Mouse (Mus musculus): ENCODE data around the gene Ppbp. TPM values are rescaled to one million over a fixed set of nuclear protein-coding genes. Genes with fewer than 3 reads are reported as not detected.

Ppbp gene
- total RNA-seq (2021), result 1 to 10 TPM in 1 of 2 experiments, under 1 TPM in 1; 0.42 to 1.3 TPM
- long read RNA-seq, experiment 1, result 0 reads
- long read RNA-seq, experiment 2, result 0 reads

DNA sequence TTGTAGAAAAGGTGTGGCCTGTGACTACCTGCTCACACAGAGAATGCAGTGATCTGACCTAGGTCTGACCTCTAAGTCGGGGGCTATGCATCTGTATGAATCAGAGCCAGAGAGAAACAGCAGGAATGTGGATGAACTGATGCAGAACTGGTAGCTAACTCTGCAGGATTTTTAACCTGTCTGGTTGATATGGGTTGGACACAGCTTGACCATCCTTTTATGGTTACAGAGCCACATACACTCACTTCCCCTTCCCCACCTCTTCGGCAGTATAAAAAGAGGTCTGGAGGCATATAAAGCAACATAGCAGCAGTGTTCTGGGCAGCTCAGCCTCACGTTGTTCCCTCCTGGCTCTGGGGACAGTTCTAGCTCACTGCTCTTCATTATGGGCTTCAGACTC lies at the start of gene Ppbp:
Ppbp (plus strand) TSS at position 301 of the 400 bp plus-strand sequence.
- no peak for DNase-seq
- intact Hi-C loops (cut with DNase I; ENCODE audit: low total_unique reads), result no loop called here

DNA sequence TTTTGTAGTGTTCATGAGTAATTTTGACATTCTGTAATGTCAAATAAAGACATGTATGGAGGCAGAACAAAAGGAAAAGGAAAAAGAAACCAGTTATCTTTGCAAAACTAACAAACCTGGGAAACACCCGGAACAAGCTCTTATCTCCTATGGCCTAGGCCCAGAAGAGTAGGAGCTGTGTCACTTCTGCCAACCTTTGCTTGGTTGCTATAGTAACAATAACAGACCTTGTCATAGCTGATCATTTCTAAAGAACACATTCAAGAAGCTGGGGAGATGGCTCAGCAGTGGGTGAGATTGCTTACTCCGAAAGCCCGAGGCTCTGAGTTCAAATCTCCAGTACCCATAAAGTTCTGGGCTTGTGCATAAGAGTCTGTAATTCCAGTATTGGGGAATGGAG lies 45.7 kb upstream of the Ppbp start:
- intact Hi-C loops (cut with DNase I; ENCODE audit: low total_unique reads), result no loop called here
- DNase-seq, result no peak

DNA sequence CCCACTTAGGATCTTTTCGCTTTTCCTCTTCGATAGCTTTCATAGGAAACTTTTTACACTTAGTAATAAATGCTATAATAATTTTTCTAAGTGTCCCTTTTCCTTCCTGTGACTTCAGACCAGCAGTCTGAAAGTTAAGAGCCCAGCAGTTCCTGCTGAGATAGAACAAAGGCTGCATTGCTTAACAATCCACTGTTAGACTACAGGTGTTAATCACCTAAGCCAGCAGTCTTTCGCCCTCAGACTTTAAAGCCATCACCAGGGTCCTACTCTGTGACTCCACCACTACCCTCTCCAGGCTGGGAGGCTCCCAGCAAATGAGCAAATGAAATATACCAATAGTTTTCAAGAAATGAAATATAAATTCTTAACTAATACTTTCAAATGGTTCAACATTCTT lies 40.1 kb upstream of the Ppbp start:
- DNase-seq, result no peak
- intact Hi-C loops (cut with DNase I; ENCODE audit: low total_unique reads), result no loop called here

GRCm38 (mm10) chr5:90731480-90731879 lies 36.8 kb upstream of the Ppbp start:
- peak; percentile 6 for DNase-seq

DNA sequence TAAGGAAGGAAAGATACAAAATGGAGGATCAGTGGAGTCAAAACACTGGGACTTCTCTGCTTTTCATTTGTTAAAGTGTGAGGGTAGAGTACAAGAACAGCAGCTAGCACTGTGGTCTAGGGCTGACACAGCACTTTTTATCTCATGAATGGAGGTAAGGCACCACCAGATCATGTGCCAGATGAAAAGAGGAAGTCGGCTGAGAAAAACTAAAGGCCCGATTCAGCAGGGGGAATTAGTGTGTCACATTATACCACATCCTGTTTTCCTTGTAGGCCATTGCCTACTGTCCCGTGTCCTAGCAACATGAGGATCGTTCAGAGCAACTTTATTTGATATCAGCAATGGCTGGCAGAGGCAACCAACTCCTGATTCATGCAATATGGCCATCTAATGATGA lies 26.3 kb upstream of the Ppbp start:
- intact Hi-C loops (cut with DNase I; ENCODE audit: low total_unique reads), result no loop called here
- DNase-seq, result no peak

More at GRCm38 (mm10) chr5:90731480-90731879, 36.8 kb upstream of the Ppbp start:
- intact Hi-C loops (cut with DNase I; ENCODE audit: low total_unique reads), result no loop called here

GRCm38 (mm10) chr5:90753934-90754333 lies 14.4 kb upstream of the Ppbp start:
- no peak for DNase-seq
- intact Hi-C loops (cut with DNase I; ENCODE audit: low total_unique reads), result loop anchor here (10.0 kb wide), 1 partner anchor 89 kb away; no protein-coding TSS in a partner anchor

DNA sequence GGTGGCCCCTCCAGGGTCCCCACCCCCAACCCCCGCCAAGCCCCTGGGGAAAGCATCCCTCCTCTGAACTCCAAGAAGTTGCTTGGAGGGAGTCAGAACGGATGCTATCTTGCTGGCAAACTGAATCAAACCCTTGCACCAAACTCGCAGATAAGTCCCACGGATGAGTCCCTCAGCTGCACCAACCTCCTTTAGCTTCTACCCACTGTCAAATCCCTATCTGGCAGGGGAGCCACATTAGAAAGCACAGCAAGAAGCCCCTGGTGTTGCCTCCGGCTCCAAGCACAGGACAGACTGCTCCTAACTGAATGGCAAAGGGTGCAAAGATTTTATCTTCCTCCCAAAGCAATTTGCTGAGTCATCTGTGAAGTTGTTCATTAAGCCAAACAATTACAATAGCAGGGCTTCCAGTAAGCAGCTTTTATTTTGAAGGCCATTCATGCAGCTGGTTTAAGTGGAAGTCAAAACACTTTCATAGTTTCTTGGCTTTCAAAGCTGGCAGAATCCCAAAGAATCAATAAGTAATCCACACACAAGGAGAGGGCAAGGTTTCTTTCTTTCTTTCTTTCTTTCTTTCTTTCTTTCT lies 10.2 kb upstream of the Ppbp start:
- intact Hi-C loops (cut with DNase I; ENCODE audit: low total_unique reads), result loop anchor here (10.0 kb wide), 1 partner anchor 93 kb away; no protein-coding TSS in a partner anchor
- no peak for DNase-seq

DNA sequence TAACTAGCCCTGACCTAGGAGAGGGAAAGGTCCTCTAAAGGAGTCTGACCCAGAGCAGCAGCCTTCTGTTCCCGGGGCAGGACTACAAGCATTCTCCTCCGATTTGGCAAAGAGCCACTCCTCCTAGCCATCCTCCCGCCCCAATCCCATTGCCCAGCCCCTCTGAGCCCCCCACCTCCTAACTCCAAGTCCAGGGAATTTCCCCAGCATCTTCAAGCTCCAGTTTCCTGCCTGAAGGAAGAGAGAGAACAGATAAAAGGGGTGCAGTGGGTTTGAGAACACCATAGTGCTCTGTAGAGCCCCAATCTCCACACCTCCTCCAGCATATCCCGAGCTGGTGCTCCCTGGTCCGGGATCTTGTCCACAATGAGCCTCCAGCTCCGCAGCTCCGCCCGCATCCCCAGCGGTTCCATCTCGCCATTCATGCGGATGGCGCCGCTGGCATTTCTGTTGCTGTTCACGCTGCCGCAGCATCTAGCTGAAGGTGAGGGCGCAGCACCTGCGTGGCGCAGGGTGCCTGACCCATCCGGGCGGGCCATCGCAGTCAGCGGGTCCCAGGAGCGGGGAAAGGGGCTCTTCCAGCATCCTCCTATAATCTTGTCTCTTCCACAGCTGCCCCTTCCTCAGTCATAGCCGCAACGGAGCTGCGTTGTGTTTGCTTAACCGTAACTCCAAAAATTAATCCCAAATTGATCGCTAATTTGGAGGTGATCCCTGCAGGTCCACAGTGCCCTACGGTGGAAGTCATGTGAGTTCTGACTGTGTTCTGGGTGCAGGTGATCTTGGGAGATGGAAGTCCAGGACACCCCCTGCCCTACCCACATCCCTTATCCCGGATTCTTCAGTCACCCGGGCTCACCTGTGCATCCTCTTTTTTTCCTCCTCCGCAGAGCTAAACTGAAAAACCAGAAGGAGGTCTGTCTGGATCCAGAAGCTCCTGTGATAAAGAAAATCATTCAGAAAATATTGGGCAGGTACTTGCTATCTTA lies 8.9 kb upstream of the Ppbp start, which contains the start of gene Cxcl5:
Cxcl5 (plus strand) TSS at position 284 of the 989 bp plus-strand sequence.
- no peak for DNase-seq
- intact Hi-C loops (cut with DNase I; ENCODE audit: low total_unique reads), result loop anchor here (10.0 kb wide), 1 partner anchor 95 kb away; no protein-coding TSS in a partner anchor

- intact Hi-C loops (cut with DNase I; ENCODE audit: low total_unique reads), result no loop called here
Measured at GRCm38 (mm10) chr5:90760303-90760702, 8.0 kb upstream of the Ppbp start.

DNA sequence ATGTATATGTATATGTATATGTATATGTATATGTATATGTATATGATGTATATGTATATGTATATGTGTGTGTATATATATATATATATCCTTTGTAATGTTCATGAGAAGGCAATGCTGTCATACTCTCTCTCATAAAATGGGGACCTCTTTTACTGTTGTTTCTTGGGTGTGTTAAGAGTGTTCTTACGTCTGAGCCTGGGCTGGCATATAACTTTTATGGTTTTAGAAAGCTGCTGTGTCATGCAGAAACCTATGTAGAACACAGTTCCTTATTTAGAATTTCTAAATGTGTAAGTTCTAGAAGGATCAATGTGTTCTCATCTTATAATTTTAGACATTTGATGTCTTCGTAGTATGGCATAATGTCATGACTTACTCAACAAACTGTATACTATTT lies 7.5 kb upstream of the Ppbp start:
- intact Hi-C loops (cut with DNase I; ENCODE audit: low total_unique reads), result no loop called here
- DNase-seq, result no peak

More at GRCm38 (mm10) chr5:90760303-90760702, 8.0 kb upstream of the Ppbp start:
- no peak for DNase-seq

DNA sequence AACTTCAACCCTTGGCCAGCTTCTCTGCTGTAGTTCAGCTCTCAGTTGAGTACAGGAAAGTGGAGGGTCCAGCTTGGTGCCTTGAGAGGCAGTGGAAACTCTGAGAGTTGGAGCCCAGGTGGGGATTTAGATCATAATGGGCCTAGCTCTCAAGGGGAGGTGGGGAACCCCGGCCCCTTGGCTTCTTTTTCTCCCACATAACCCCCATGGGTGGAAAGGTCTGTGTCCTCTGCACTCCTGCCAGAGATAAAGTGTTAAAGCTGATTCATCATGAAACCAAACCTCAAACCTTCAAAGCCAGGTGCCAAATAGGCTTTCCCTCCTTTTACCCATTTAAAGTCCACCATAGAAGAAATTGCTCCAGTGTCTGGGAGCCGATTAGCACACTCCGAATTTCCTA lies 6.5 kb upstream of the Ppbp start:
- no peak for DNase-seq
- intact Hi-C loops (cut with DNase I; ENCODE audit: low total_unique reads), result no loop called here

- DNase-seq, result no peak
- intact Hi-C loops (cut with DNase I; ENCODE audit: low total_unique reads), result no loop called here
Measured at GRCm38 (mm10) chr5:90763912-90764665, 4.2 kb upstream of the Ppbp start.

GRCm38 (mm10) chr5:90765821-90766606 lies 2.3 kb upstream of the Ppbp start:
- intact Hi-C loops (cut with DNase I; ENCODE audit: low total_unique reads), result no loop called here
- no peak for DNase-seq

DNA sequence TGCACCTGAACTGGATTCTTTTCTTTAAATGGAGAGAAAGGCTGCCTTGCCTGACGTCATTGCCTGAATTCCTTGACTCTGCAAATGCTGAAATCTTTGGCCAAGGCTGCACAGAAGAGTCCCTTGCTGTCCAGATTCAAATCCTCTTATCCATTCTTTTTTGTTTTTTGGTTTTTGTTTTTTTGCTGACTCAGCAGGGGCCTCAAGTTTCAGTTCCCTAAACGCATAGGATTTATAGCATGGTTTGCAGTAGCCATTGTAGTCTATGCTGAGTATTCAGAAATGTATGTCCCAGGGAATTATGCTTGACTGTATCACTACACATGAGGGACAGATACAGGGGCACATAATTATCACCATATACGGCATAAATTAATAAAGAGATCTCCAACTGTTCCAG lies 3.1 kb downstream of the Ppbp start:
- DNase-seq, result no peak
- intact Hi-C loops (cut with DNase I; ENCODE audit: low total_unique reads), result no loop called here

DNA sequence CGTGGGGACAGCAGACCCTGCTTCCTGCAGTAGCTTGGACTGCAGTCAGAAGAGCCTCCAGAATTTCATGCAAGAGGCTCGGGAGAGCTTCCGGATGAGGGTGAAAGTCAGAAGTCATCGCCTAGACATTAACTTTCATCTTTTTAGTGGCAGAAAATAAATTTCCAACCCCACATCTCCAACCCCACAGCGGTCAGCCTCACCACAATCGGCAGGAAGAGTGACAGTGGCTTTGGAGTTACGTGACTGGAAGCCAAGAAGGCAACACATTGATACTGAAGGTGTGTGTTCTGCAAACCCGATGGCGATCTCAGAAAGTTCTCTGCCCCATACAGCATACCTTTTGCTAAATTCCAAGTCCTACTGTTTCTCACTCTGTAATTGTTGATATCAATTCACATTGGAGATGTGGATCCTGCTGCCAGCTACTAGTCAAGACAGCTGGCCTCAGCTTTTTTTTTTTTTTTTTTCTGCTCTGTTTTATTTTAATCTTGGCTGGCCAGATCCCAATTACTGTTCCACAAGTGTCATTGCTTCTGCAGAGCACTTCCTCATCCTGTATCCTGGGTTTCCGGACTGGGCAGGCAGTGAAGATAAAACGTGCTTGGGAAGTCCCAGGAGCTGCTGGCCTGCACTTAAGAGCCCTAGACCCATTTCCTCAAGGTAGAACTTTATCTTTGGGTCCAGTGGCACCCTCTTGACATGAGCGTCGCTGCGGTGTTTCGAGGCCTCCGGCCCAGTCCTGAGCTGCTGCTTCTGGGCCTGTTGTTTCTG lies 3.7 kb downstream of the Ppbp start, which contains the start of gene Pf4:
Pf4 (plus strand) TSS at position 556 of the 774 bp plus-strand sequence.
- no peak for DNase-seq
- intact Hi-C loops (cut with DNase I; ENCODE audit: low total_unique reads), result no loop called here

DNA sequence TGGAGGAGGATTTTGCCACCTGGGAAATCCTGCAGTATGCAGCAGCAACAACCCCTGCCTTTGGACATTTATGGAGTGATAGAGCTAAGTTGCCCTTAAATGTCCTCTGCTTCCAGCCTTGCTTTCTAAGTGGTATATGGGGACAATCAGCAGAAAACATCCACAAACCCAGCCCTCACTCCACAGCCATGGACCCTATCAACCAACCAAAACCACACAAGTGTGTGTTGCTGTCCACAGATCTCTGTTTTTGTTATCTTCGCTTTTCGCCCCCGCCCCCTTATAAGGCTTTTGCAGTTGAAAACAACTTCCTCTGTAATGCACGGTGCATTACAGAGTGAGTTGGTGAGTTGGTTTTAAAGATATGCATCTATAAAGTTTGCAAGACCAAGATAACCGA lies 7.2 kb downstream of the Ppbp start:
- no peak for DNase-seq
- intact Hi-C loops (cut with DNase I; ENCODE audit: low total_unique reads), result no loop called here

DNA sequence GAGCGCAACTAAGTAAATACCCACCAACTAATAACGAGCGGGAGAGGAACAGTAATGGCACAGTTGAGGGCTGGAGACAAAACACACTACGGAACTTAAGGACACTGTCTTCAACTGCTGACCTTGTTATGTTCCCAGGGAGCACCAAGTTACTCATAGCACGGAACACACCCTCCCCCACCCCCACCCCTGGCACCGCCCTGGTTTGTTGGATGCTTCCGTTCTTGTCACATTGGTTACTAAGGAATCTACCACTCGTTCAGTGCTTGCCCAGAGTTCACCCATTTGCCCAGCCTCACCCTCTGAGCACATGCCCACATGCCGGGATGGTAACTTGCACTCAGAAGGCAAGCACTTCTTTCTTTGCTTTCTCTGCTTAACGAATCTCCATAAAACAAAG lies 9.3 kb downstream of the Ppbp start:
- intact Hi-C loops (cut with DNase I; ENCODE audit: low total_unique reads), result no loop called here
- no peak for DNase-seq

DNA sequence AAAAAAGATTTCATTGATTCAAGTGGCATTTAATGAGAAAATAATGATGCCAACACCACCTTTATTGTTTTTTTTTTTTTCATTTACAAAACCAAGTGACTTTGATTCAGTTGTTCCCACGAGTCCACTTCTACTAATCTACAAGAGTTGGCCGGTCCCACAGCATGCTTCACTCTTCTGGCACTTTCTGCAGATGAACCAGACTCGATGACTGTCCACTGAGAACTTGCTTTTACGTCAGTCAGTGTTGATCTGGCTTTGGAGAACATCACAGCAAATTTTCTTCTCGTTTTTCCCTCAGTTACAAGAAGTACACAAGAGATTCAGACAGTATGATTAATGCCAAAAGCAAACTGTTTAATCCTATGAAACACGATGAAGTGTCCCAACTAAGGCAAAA lies 10.5 kb downstream of the Ppbp start:
- intact Hi-C loops (cut with DNase I; ENCODE audit: low total_unique reads), result no loop called here
- DNase-seq, result no peak

Measured in gastrocnemius, postnatal 14 days (tissue).